Comparison of ENCODE assay signal across 8 mouse cellular contexts in genomic region chr13:98890137-98890870, GRCm38 (mm10). TPM values are rescaled to one million over a fixed set of nuclear protein-coding genes. Genes with fewer than 3 reads are reported as not detected.
DNase-seq lines count a peak whose midpoint lies in the region; ATAC-seq lines count a peak whose summit lies in the region.

No protein-coding gene starts in this region.

- intact Hi-C loops in left cerebral cortex, postnatal 25 days (cut with DNase I) = loop anchor here (2.0 to 5.0 kb wide), 2 partner anchors 34 to 202 kb away; no protein-coding TSS in a partner anchor

- peak; percentile 29 for DNase-seq in WW6 (ENCODE audit: low read depth, low spot score)
- peak; percentile 66 to 73 for DNase-seq in cerebellum, postnatal 10 days
- DNase-seq in frontal cortex, postnatal 36 days (ENCODE audit: low spot score in 2 of 2) = peak; percentile 40 to 46
- no peak for DNase-seq in hindbrain, embryonic 14.5 days (ENCODE audit: low spot score)
- DNase-seq in left cerebral cortex, postnatal 25 days (ENCODE audit: low spot score in 2 of 2) = peak; percentile 51 to 65
- DNase-seq in right cerebral cortex, postnatal 10 days (ENCODE audit: low spot score in 2 of 2) = peak; percentile 69 to 71
- DNase-seq in urinary bladder, postnatal 36 days (ENCODE audit: low spot score in 2 of 2) = peak; percentile 41 to 48

- H3K4me2 ChIP-seq in hindbrain, embryonic 14.5 days (replicated peaks) = peak overlapping the region; percentile 87

- ATAC-seq in hindbrain, embryonic 14.5 days (ENCODE audit: low FRiP score) = peak; percentile 81
- ATAC-seq in megakaryocyte progenitor cell, adult 5-6 weeks (replicated peaks; ENCODE audit: poor library complexity) = peak; percentile 69

- H3K4me3 ChIP-seq in hindbrain, embryonic 14.5 days (replicated peaks; ENCODE audit: low read length) = peak overlapping the region; percentile 61

- peaks cover 29% of the 10 kb centered on the region for H3K36me3 ChIP-seq in hindbrain, embryonic 14.5 days (replicated peaks; ENCODE audit: control insufficient read depth, insufficient read depth)

- H3K9me3 ChIP-seq in hindbrain, embryonic 14.5 days (ENCODE audit: control insufficient read depth, low read length) = no peaks in the 10 kb centered on the region

- peak overlapping the region; percentile 86 for H3K27ac ChIP-seq in hindbrain, embryonic 14.5 days

- peak overlapping the region; percentile 76 for H3K9ac ChIP-seq in hindbrain, embryonic 14.5 days

- H3K4me1 ChIP-seq in hindbrain, embryonic 14.5 days (replicated peaks; ENCODE audit: control insufficient read depth, insufficient read depth, low read length) = peaks cover 30% of the 10 kb centered on the region

- WGBS in hindbrain, embryonic 14.5 days = 1% methylated on average over 67 of the region's 71 CpGs

- no peaks in the 10 kb centered on the region for H3K27me3 ChIP-seq in hindbrain, embryonic 14.5 days (ENCODE audit: control insufficient read depth, insufficient read depth, low read length)

RNA-seq across cellular contexts. Expression of gene Tnpo1, which starts 35.9 kb away (rescaled TPM):
- polyA plus RNA-seq in hindbrain, embryonic 14.5 days (2014; fragmentation: Nextera tagmentation; extraction: Ambion mirVana) = 47.9 and 50.0 TPM in 2 replicates
- total RNA-seq in left cerebral cortex, postnatal 25 days (2021) = 10 to 100 TPM; 52.9 to 69.1 TPM
- 119 and 129 TPM in 2 replicates for total RNA-seq in megakaryocyte progenitor cell, adult 5-6 weeks (2015)
- total RNA-seq in megakaryocyte progenitor cell, adult 5-6 weeks (2017) = 108 and 129 TPM in 2 replicates
